Mouse (Mus musculus) heart, embryonic 12.5 days (tissue): ENCODE results near the gene Slc25a42. TPM values are rescaled to one million over a fixed set of nuclear protein-coding genes. Genes with fewer than 3 reads are reported as not detected.
"Not testable (repeated sequence)": the region's sequence is repeated elsewhere in the genome, so short reads cannot be mapped to it uniquely, and the experiment has no call there.

Experiments used
- ATAC-seq: fragments of 200-750 bp; cut with Nextera tagmentation; 2 replicates; pipeline ENCODE4 v1.8.0; 2017; ENCODE audit warnings: moderate TSS enrichment, moderate library complexity; ENCODE audit not compliant: insufficient number of reproducible peaks, low FRiP score
- H3K27ac ChIP-seq: fragments of 300-500 bp; sonication (generic); 2 replicates; pipeline ENCODE4 v1.5.1; 2016; ENCODE audit warnings: mild to moderate bottlenecking, moderate library complexity; ENCODE audit not compliant: poor library complexity, severe bottlenecking
- H3K27me3 ChIP-seq: fragments of 300-500 bp; sonication (generic); replicated peaks from 2 replicates; pipeline ENCODE4 v1.6.1; 2016; ENCODE audit warnings: mild to moderate bottlenecking, moderate library complexity
- H3K36me3 ChIP-seq: fragments of 300-500 bp; sonication (generic); 2 replicates; pipeline ENCODE4 v1.6.1; 2016; ENCODE audit warnings: mild to moderate bottlenecking, moderate library complexity
- H3K4me1 ChIP-seq: fragments of 300-500 bp; sonication (generic); replicated peaks from 2 replicates; pipeline ENCODE4 v1.6.1; 2016; ENCODE audit warnings: mild to moderate bottlenecking
- H3K4me2 ChIP-seq: fragments of 300-500 bp; sonication (generic); 2 replicates; pipeline ENCODE4 v1.6.1; 2016; ENCODE audit warnings: mild to moderate bottlenecking, moderate library complexity
- H3K4me3 ChIP-seq: fragments of 300-500 bp; sonication (generic); 2 replicates; pipeline ENCODE4 v1.5.1; 2016; ENCODE audit warnings: mild to moderate bottlenecking
- H3K9ac ChIP-seq: fragments of 300-500 bp; sonication (generic); 2 replicates; pipeline ENCODE4 v1.6.1; 2016; ENCODE audit warnings: mild to moderate bottlenecking, moderate library complexity
- H3K9me3 ChIP-seq: fragments of 300-500 bp; sonication (generic); replicated peaks from 2 replicates; pipeline ENCODE4 v1.6.1; 2016; ENCODE audit warnings: mild to moderate bottlenecking, moderate library complexity
- WGBS: fragments of 180-500 bp; shearing (Covaris S2); methylation state at CpG from one replicate; pipeline ENCODE4 v1.1.7; 2016; 5-methylcytosine and 5-hydroxymethylcytosine counted together
- polyA plus RNA-seq: library from polyadenylated mRNA; unstranded; fragments of >200 nt; fragmentation: Nextera tagmentation; extraction: Ambion mirVana; gene quantifications from 2 replicates; pipeline ENCODE4 v1.2.1, GENCODE M21; 2016

Gene Slc25a42
- polyA plus RNA-seq, 1 experiment from 2014 or later = 8.5 TPM

- peaks cover 51% of the 10 kb centered on the region for H3K36me3 ChIP-seq
- H3K9ac ChIP-seq = peak overlapping the region; percentile 85
- H3K4me2 ChIP-seq = peak overlapping the region; percentile 91
- H3K4me3 ChIP-seq = peak overlapping the region; percentile 82
- H3K27me3 ChIP-seq = no peaks in the 10 kb centered on the region
- H3K27ac ChIP-seq = no peak overlapping the region
- peaks cover 31% of the 10 kb centered on the region for H3K4me1 ChIP-seq
- no peak for ATAC-seq
- H3K9me3 ChIP-seq = no peaks in the 10 kb centered on the region
- 5% methylated on average over 13 of the region's 13 CpGs for WGBS
Observed at GRCm38 (mm10) chr8:70233606-70234005, 21.5 kb upstream of the Slc25a42 start.

GRCm38 (mm10) chr8:70230837-70231236, 18.7 kb upstream of the Slc25a42 start:
- no peaks in the 10 kb centered on the region for H3K9me3 ChIP-seq
- peaks cover 40% of the 10 kb centered on the region for H3K36me3 ChIP-seq
- H3K4me3 ChIP-seq = no peak overlapping the region
- no peaks in the 10 kb centered on the region for H3K27me3 ChIP-seq
- no peak for ATAC-seq
- peaks cover 20% of the 10 kb centered on the region for H3K4me1 ChIP-seq
- H3K9ac ChIP-seq = no peak overlapping the region
- H3K27ac ChIP-seq = no peak overlapping the region
- 88% methylated on average over 9 of the region's 9 CpGs for WGBS
- no peak overlapping the region for H3K4me2 ChIP-seq

GRCm38 (mm10) chr8:70227997-70228396, 15.9 kb upstream of the Slc25a42 start:
- no peak for ATAC-seq
- Histone ChIP-seq H3K27ac (no peak overlapping the region), H3K4me3 (no peak overlapping the region), H3K9ac (no peak overlapping the region), H3K4me1 (peaks cover 8% of the 10 kb centered on the region), H3K36me3 (peaks cover 60% of the 10 kb centered on the region), H3K9me3 (no peaks in the 10 kb centered on the region), H3K4me2 (no peak overlapping the region), H3K27me3 (no peaks in the 10 kb centered on the region)
- WGBS = 80% methylated on average over 4 of the region's 4 CpGs

DNA sequence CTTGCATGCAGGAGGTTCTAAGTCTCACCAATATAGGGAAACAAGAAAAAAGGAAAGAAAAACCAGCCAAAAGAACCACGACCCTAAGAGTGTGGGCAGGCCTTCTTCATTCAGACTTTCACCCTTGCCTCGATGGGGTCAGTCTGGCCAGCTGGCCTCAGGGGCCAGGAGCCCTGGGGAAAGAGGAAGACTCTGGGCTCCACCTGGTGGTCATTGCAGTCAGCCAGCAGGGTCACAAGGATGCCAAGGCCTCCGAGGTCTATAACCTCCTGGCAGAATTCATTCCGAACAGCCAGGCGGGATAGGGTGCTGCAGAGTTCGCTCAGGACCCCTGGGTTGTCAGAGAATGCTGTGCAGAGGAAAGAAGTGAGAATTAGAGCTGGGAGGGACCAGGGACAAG, 11.2 kb upstream of the Slc25a42 start:
- Histone ChIP-seq H3K9me3 (no peaks in the 10 kb centered on the region), H3K27ac (no peak overlapping the region), H3K27me3 (no peaks in the 10 kb centered on the region; the same call in 1 of the 2 replicates), H3K4me1 (peaks cover 16% of the 10 kb centered on the region), H3K36me3 (peaks cover 47% of the 10 kb centered on the region), H3K4me2 (no peak overlapping the region), H3K4me3 (no peak overlapping the region), H3K9ac (no peak overlapping the region)
- no peak for ATAC-seq
- 49% methylated on average over 6 of the region's 6 CpGs for WGBS

DNA sequence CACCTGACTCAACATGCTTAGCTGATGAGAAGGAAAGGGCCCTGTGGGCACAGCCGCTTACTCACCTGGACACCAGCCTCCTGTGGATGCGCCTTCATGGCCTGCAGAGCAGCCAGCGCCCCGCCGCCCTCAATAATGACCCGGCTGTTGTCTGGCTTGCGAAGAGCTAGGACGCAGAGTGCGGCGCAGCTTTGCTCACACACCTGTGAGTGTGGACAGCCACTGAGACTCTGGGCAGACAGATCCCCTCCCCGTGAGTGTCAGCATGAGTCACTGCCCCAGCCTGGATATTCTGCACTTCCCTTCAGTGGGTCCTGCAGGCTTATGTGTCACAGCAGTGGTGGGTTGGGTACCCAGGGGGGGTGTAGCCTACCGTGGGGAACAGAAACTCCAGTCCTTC, 9.9 kb upstream of the Slc25a42 start:
- Histone ChIP-seq H3K27me3 (no peaks in the 10 kb centered on the region; the same call in 1 of the 2 replicates), H3K4me1 (peaks cover 16% of the 10 kb centered on the region), H3K36me3 (peaks cover 37% of the 10 kb centered on the region), H3K9me3 (no peaks in the 10 kb centered on the region), H3K4me3 (no peak overlapping the region), H3K4me2 (no peak overlapping the region), H3K9ac (no peak overlapping the region), H3K27ac (no peak overlapping the region)
- no peak for ATAC-seq
- 88% methylated on average over 12 of the region's 12 CpGs for WGBS

GRCm38 (mm10) chr8:70220911-70221310, 8.8 kb upstream of the Slc25a42 start:
- no peak overlapping the region; the same call in 1 of the 2 replicates for H3K9ac ChIP-seq
- no peaks in the 10 kb centered on the region for H3K9me3 ChIP-seq
- no peak overlapping the region for H3K4me2 ChIP-seq
- no peak overlapping the region for H3K27ac ChIP-seq
- no peak overlapping the region for H3K4me3 ChIP-seq
- WGBS = 95% methylated on average over 3 of the region's 3 CpGs
- H3K4me1 ChIP-seq = peaks cover 16% of the 10 kb centered on the region
- no peaks in the 10 kb centered on the region; the same call in 1 of the 2 replicates for H3K27me3 ChIP-seq
- no peak for ATAC-seq
- H3K36me3 ChIP-seq = peaks cover 36% of the 10 kb centered on the region

DNA sequence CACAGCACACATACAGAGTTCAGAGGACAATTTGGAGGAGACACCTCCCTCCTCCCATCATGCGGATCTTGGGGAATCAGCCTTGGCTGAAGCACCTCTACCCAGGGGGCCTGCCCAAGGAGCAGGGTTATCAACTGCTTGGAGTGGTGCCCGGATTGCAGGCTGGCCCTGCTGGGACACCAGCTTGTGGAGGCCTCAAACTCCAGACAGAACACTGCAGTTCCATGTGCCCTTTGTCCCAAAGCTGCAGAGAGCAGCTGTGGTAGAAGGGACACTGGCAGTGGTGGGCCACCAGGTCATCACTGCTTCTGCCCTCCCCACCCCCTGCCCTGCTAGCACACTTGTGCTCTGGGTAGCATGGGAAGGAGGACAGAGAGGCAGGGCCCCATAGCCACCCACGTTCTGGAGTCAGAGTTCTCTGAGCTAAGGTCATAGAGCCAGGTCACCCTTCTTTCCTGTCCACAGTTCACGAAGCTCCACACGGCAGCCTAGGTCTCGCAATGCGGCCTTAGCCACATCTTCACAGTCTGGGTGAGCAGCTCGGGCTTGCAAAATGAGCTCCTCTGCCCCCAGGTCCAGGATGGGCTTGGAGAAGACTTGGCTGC, 8.2 kb upstream of the Slc25a42 start:
- peaks cover 16% of the 10 kb centered on the region for H3K4me1 ChIP-seq
- no peak for ATAC-seq
- H3K36me3 ChIP-seq = peaks cover 36% of the 10 kb centered on the region
- no peak overlapping the region for H3K27ac ChIP-seq
- peak overlapping the region; percentile 5; the same call in 1 of the 2 replicates for H3K9ac ChIP-seq
- no peak overlapping the region for H3K4me3 ChIP-seq
- WGBS = 65% methylated on average over 8 of the region's 8 CpGs
- no peaks in the 10 kb centered on the region for H3K9me3 ChIP-seq
- no peak overlapping the region for H3K4me2 ChIP-seq
- H3K27me3 ChIP-seq = no peaks in the 10 kb centered on the region; the same call in 1 of the 2 replicates

GRCm38 (mm10) chr8:70219107-70219684, 7.1 kb upstream of the Slc25a42 start:
- Histone ChIP-seq H3K36me3 (peaks cover 25% of the 10 kb centered on the region), H3K4me3 (no peak overlapping the region), H3K4me2 (no peak overlapping the region), H3K27ac (no peak overlapping the region), H3K9ac (0 out of 2 replicates have a peak overlapping the region, but pooled peaks have one; percentile 14), H3K9me3 (no peaks in the 10 kb centered on the region), H3K27me3 (no peaks in the 10 kb centered on the region; the same call in 1 of the 2 replicates), H3K4me1 (peaks cover 16% of the 10 kb centered on the region)
- 52% methylated on average over 5 of the region's 5 CpGs for WGBS
- ATAC-seq = no peak

DNA sequence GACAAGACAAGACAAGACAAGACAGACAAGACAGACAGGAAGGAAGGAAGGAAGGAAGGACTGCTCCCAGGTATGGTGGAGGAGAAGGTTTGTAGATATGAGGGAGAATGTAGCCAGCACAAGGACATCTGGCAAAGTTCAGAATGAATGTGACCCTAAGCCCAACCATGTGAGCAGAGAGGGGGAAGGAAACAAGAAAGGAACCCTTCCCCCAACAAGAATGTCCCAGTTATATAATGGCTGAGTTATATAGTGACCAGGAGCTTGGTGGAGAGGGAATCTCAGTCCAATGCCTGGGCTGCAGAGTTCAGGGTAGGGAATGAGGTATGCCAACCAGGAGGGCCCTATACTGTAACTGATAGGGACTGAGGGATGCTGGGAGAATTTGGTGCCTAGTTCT, 5.3 kb upstream of the Slc25a42 start:
- no peak for ATAC-seq
- no peak overlapping the region for H3K9ac ChIP-seq
- no peak overlapping the region for H3K27ac ChIP-seq
- no peak overlapping the region for H3K4me3 ChIP-seq
- no peak overlapping the region for H3K4me2 ChIP-seq
- peaks cover 21% of the 10 kb centered on the region for H3K4me1 ChIP-seq
- peaks cover 12% of the 10 kb centered on the region for H3K36me3 ChIP-seq
- H3K27me3 ChIP-seq = no peaks in the 10 kb centered on the region; the same call in 1 of the 2 replicates
- no peaks in the 10 kb centered on the region for H3K9me3 ChIP-seq

DNA sequence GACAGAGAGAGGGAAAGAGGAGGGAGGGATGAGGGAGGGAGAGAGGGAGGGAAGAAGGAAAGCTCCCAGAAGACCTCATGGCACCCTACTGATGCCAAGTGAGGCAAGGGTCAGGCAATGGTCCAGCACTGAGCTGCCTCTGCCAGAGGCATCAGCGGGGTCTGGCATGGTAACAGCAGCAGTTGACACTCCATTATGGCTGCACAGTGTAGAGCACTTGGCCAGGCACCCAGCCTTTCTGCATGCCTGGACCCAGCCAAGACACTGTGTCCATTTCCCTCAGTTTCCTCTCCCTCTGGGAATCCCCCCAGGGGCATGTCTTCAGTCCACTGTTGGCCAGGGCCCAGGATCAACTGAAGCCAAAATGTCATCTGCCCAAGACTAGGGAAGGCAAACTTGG, 4.5 kb upstream of the Slc25a42 start:
- Histone ChIP-seq H3K4me1 (peaks cover 21% of the 10 kb centered on the region), H3K36me3 (peaks cover 3% of the 10 kb centered on the region; the same call in 1 of the 2 replicates)
- WGBS = 67% methylated on average over 1 of the region's 1 CpGs

GRCm38 (mm10) chr8:70216161-70216560, 4.1 kb upstream of the Slc25a42 start:
- ATAC-seq = not testable (repeated sequence)
- H3K4me1 ChIP-seq = peaks cover 23% of the 10 kb centered on the region

More for the DNA sequence above, 4.5 kb upstream of the Slc25a42 start:
- Histone ChIP-seq H3K9ac (no peak overlapping the region), H3K4me2 (no peak overlapping the region), H3K27me3 (no peaks in the 10 kb centered on the region; the same call in 1 of the 2 replicates), H3K4me3 (no peak overlapping the region), H3K9me3 (no peaks in the 10 kb centered on the region), H3K27ac (no peak overlapping the region)
- no peak for ATAC-seq

More at GRCm38 (mm10) chr8:70216161-70216560, 4.1 kb upstream of the Slc25a42 start:
- H3K27me3 ChIP-seq, H3K9me3 ChIP-seq, H3K36me3 ChIP-seq, H3K9ac ChIP-seq, H3K4me3 ChIP-seq, H3K27ac ChIP-seq, H3K4me2 ChIP-seq: not testable (repeated sequence)
- 69% methylated on average over 3 of the region's 3 CpGs for WGBS
